Mouse (Mus musculus): Measurements from ENCODE around the gene Fut8. TPM values are rescaled to one million over a fixed set of nuclear protein-coding genes. Genes with fewer than 3 reads are reported as not detected.
A peak's percentile ranks its signal among the peaks of the same experiment; 100 is the strongest.
"Not testable (repeated sequence)": the region's sequence is repeated elsewhere in the genome, so short reads cannot be mapped to it uniquely, and the experiment has no call there.

The Fut8 gene
- polyA plus RNA-seq, 1 experiment from 2014 or later = 64.6 TPM

GRCm38 (mm10) chr12:77239390-77240061, 1.6 kb downstream of the Fut8 start:
- peaks cover 7% of the 10 kb centered on the region; the same call in 1 of the 2 replicates for H3K4me1 ChIP-seq (ENCODE audit: control insufficient read depth, insufficient read depth, low read depth, low read length)
- under 1% methylated on average over 27 of the region's 29 CpGs for WGBS

GRCm38 (mm10) chr12:77240372-77240771, 2.4 kb downstream of the Fut8 start:
- peaks cover 7% of the 10 kb centered on the region; the same call in 1 of the 2 replicates for H3K4me1 ChIP-seq (ENCODE audit: control insufficient read depth, insufficient read depth, low read depth, low read length)
- H3K9me3 ChIP-seq (ENCODE audit: control insufficient read depth, low read length) = no peaks in the 10 kb centered on the region
- WGBS = 45% methylated on average over 6 of the region's 6 CpGs
- H3K27ac ChIP-seq (ENCODE audit: low read depth, low read length) = no peak overlapping the region
- peak overlapping the region; percentile 22 for H3K4me3 ChIP-seq (ENCODE audit: low read length)
- H3K4me2 ChIP-seq (ENCODE audit: low read length) = peak overlapping the region; percentile 47
- H3K27me3 ChIP-seq (replicated peaks; ENCODE audit: control insufficient read depth, insufficient read depth, low read length) = no peaks in the 10 kb centered on the region
- no peak for ATAC-seq
- no peak overlapping the region for H3K9ac ChIP-seq (ENCODE audit: low read depth, low read length)
- no peaks in the 10 kb centered on the region for H3K36me3 ChIP-seq (ENCODE audit: control insufficient read depth, insufficient read depth, low read length)

More at GRCm38 (mm10) chr12:77239390-77240061, 1.6 kb downstream of the Fut8 start:
- peak overlapping the region; percentile 84 for H3K4me2 ChIP-seq (ENCODE audit: low read length)
- peak overlapping the region; percentile 93 for H3K4me3 ChIP-seq (ENCODE audit: low read length)
- no peaks in the 10 kb centered on the region for H3K27me3 ChIP-seq (replicated peaks; ENCODE audit: control insufficient read depth, insufficient read depth, low read length)
- peak; percentile 5 for ATAC-seq
- H3K36me3 ChIP-seq (ENCODE audit: control insufficient read depth, insufficient read depth, low read length) = no peaks in the 10 kb centered on the region
- no peaks in the 10 kb centered on the region for H3K9me3 ChIP-seq (ENCODE audit: control insufficient read depth, low read length)
- H3K27ac ChIP-seq (ENCODE audit: low read depth, low read length) = peak overlapping the region; percentile 98
- peak overlapping the region; percentile 98 for H3K9ac ChIP-seq (ENCODE audit: low read depth, low read length)

- 76% methylated on average over 1 of the region's 1 CpGs for WGBS
- Histone ChIP-seq H3K27ac (ENCODE audit: low read depth, low read length) (no peak overlapping the region), H3K4me1 (ENCODE audit: control insufficient read depth, insufficient read depth, low read depth, low read length) (peaks cover 7% of the 10 kb centered on the region; the same call in 1 of the 2 replicates), H3K9me3 (ENCODE audit: control insufficient read depth, low read length) (no peaks in the 10 kb centered on the region), H3K4me3 (ENCODE audit: low read length) (no peak overlapping the region), H3K4me2 (ENCODE audit: low read length) (peak overlapping the region; percentile 44), H3K36me3 (ENCODE audit: control insufficient read depth, insufficient read depth, low read length) (no peaks in the 10 kb centered on the region), H3K9ac (ENCODE audit: low read depth, low read length) (no peak overlapping the region), H3K27me3 (replicated peaks; ENCODE audit: control insufficient read depth, insufficient read depth, low read length) (no peaks in the 10 kb centered on the region)
- ATAC-seq = no peak
Observed at GRCm38 (mm10) chr12:77240839-77241238, 2.9 kb downstream of the Fut8 start.

- no peaks in the 10 kb centered on the region for H3K4me1 ChIP-seq (ENCODE audit: control insufficient read depth, insufficient read depth, low read depth, low read length)
- H3K36me3 ChIP-seq (ENCODE audit: control insufficient read depth, insufficient read depth, low read length) = no peaks in the 10 kb centered on the region
- H3K27me3 ChIP-seq (replicated peaks; ENCODE audit: control insufficient read depth, insufficient read depth, low read length) = no peaks in the 10 kb centered on the region
- no peak overlapping the region for H3K27ac ChIP-seq (ENCODE audit: low read depth, low read length)
- H3K9ac ChIP-seq (ENCODE audit: low read depth, low read length) = no peak overlapping the region
- no peak for ATAC-seq
- H3K9me3 ChIP-seq (ENCODE audit: control insufficient read depth, low read length) = no peaks in the 10 kb centered on the region
- H3K4me2 ChIP-seq (ENCODE audit: low read length) = no peak overlapping the region
- H3K4me3 ChIP-seq (ENCODE audit: low read length) = no peak overlapping the region
Observed at GRCm38 (mm10) chr12:77262650-77263049, 24.7 kb downstream of the Fut8 start.

- H3K4me3 ChIP-seq (ENCODE audit: low read length) = no peak overlapping the region
Observed at GRCm38 (mm10) chr12:77263816-77264215, 25.9 kb downstream of the Fut8 start.

GRCm38 (mm10) chr12:77270694-77271093, 32.8 kb downstream of the Fut8 start:
- Histone ChIP-seq H3K4me1 (ENCODE audit: control insufficient read depth, insufficient read depth, low read depth, low read length) (no peaks in the 10 kb centered on the region), H3K9me3 (ENCODE audit: control insufficient read depth, low read length) (no peaks in the 10 kb centered on the region), H3K4me3 (ENCODE audit: low read length) (no peak overlapping the region), H3K36me3 (ENCODE audit: control insufficient read depth, insufficient read depth, low read length) (no peaks in the 10 kb centered on the region), H3K9ac (ENCODE audit: low read depth, low read length) (no peak overlapping the region), H3K27ac (ENCODE audit: low read depth, low read length) (no peak overlapping the region), H3K4me2 (ENCODE audit: low read length) (no peak overlapping the region), H3K27me3 (replicated peaks; ENCODE audit: control insufficient read depth, insufficient read depth, low read length) (no peaks in the 10 kb centered on the region)
- WGBS = 88% methylated on average over 3 of the region's 3 CpGs
- ATAC-seq = no peak

More at GRCm38 (mm10) chr12:77263816-77264215, 25.9 kb downstream of the Fut8 start:
- Histone ChIP-seq H3K4me2 (ENCODE audit: low read length) (no peak overlapping the region), H3K9me3 (ENCODE audit: control insufficient read depth, low read length) (no peaks in the 10 kb centered on the region), H3K9ac (ENCODE audit: low read depth, low read length) (no peak overlapping the region), H3K27ac (ENCODE audit: low read depth, low read length) (no peak overlapping the region), H3K36me3 (ENCODE audit: control insufficient read depth, insufficient read depth, low read length) (no peaks in the 10 kb centered on the region), H3K4me1 (ENCODE audit: control insufficient read depth, insufficient read depth, low read depth, low read length) (no peaks in the 10 kb centered on the region), H3K27me3 (replicated peaks; ENCODE audit: control insufficient read depth, insufficient read depth, low read length) (no peaks in the 10 kb centered on the region)
- ATAC-seq = no peak
- 86% methylated on average over 2 of the region's 2 CpGs for WGBS

- 95% methylated on average over 2 of the region's 2 CpGs for WGBS
- no peaks in the 10 kb centered on the region for H3K27me3 ChIP-seq (replicated peaks; ENCODE audit: control insufficient read depth, insufficient read depth, low read length)
- H3K36me3 ChIP-seq (ENCODE audit: control insufficient read depth, insufficient read depth, low read length) = no peaks in the 10 kb centered on the region
- H3K9me3 ChIP-seq (ENCODE audit: control insufficient read depth, low read length) = no peaks in the 10 kb centered on the region
- H3K4me2 ChIP-seq (ENCODE audit: low read length) = no peak overlapping the region
- ATAC-seq = no peak
- H3K4me3 ChIP-seq (ENCODE audit: low read length) = no peak overlapping the region
- H3K27ac ChIP-seq (ENCODE audit: low read depth, low read length) = no peak overlapping the region
- H3K4me1 ChIP-seq (ENCODE audit: control insufficient read depth, insufficient read depth, low read depth, low read length) = no peaks in the 10 kb centered on the region
- no peak overlapping the region for H3K9ac ChIP-seq (ENCODE audit: low read depth, low read length)
Observed at GRCm38 (mm10) chr12:77288507-77288906, 50.6 kb downstream of the Fut8 start.

- Histone ChIP-seq H3K9me3 (ENCODE audit: control insufficient read depth, low read length) (no peaks in the 10 kb centered on the region), H3K27me3 (replicated peaks; ENCODE audit: control insufficient read depth, insufficient read depth, low read length) (no peaks in the 10 kb centered on the region), H3K4me3 (ENCODE audit: low read length) (no peak overlapping the region), H3K9ac (ENCODE audit: low read depth, low read length) (no peak overlapping the region), H3K36me3 (ENCODE audit: control insufficient read depth, insufficient read depth, low read length) (no peaks in the 10 kb centered on the region), H3K4me2 (ENCODE audit: low read length) (no peak overlapping the region), H3K27ac (ENCODE audit: low read depth, low read length) (no peak overlapping the region), H3K4me1 (ENCODE audit: control insufficient read depth, insufficient read depth, low read depth, low read length) (no peaks in the 10 kb centered on the region)
- ATAC-seq = no peak
- WGBS = 74% methylated on average over 4 of the region's 4 CpGs
Observed at GRCm38 (mm10) chr12:77291017-77291416, 53.1 kb downstream of the Fut8 start.

GRCm38 (mm10) chr12:77291864-77292263, 53.9 kb downstream of the Fut8 start:
- not testable (repeated sequence) for H3K27me3 ChIP-seq (replicated peaks; ENCODE audit: control insufficient read depth, insufficient read depth, low read length); H3K9me3 ChIP-seq (ENCODE audit: control insufficient read depth, low read length); H3K4me3 ChIP-seq (ENCODE audit: low read length); H3K4me2 ChIP-seq (ENCODE audit: low read length); H3K27ac ChIP-seq (ENCODE audit: low read depth, low read length); H3K4me1 ChIP-seq (ENCODE audit: control insufficient read depth, insufficient read depth, low read depth, low read length); H3K36me3 ChIP-seq (ENCODE audit: control insufficient read depth, insufficient read depth, low read length); ATAC-seq; H3K9ac ChIP-seq (ENCODE audit: low read depth, low read length)
- 82% methylated on average over 2 of the region's 2 CpGs for WGBS
